Mouse (Mus musculus): ENCODE results near the gene Exoc7.

GRCm38 (mm10) chr11:116351294-116351693 lies 44.3 kb upstream of the Exoc7 start:
- TF ChIP-seq POLR2A (IDR thresholded peaks at IDR 0.05; ENCODE audit: insufficient read depth, low read length) (no peak), CTCF (IDR thresholded peaks at IDR 0.05; ENCODE audit: low read depth, low read length) (peak; percentile 14)
